Mouse (Mus musculus) lung, embryonic 16.5 days (tissue): ENCODE measurements at regions not wholly inside any gene's neighbourhood (a gene's known extent, or its start where the extent isn't known, plus 50 kb on each side); places are given as distances from the start of the nearest gene placed in this dataset.

Experiments
- ATAC-seq: fragments of 200-750 bp; cut with Nextera tagmentation; 2 replicates; pipeline ENCODE4 v1.8.0; 2017; ENCODE audit warnings: low read depth, mild to moderate bottlenecking, moderate library complexity
- H3K27ac ChIP-seq: fragments of 300-500 bp; sonication (generic); 2 replicates; pipeline ENCODE4 v1.5.1; 2014; ENCODE audit warnings: mild to moderate bottlenecking, control low read depth, low read length
- H3K27me3 ChIP-seq: fragments of 300-500 bp; sonication (generic); 2 replicates; pipeline ENCODE4 v1.6.1; 2014; ENCODE audit warnings: low read depth, low read length, mixed read lengths; ENCODE audit not compliant: control insufficient read depth, insufficient read depth
- H3K36me3 ChIP-seq: fragments of 300-500 bp; sonication (generic); 2 replicates; pipeline ENCODE4 v1.6.1; 2014; ENCODE audit warnings: low read length; ENCODE audit not compliant: control insufficient read depth, insufficient read depth
- H3K4me1 ChIP-seq: fragments of 300-500 bp; sonication (generic); replicated peaks from 2 replicates; pipeline ENCODE4 v1.6.1; 2014; ENCODE audit warnings: low read length, mixed read lengths; ENCODE audit not compliant: control insufficient read depth, insufficient read depth
- H3K4me2 ChIP-seq: fragments of 300-500 bp; sonication (generic); 2 replicates; pipeline ENCODE4 v1.6.1; 2014; ENCODE audit warnings: low read depth, low read length, control low read depth
- H3K4me3 ChIP-seq: fragments of 300-500 bp; sonication (generic); 2 replicates; pipeline ENCODE4 v1.5.1; 2014; ENCODE audit warnings: mild to moderate bottlenecking, low read length, control low read depth
- H3K9ac ChIP-seq: fragments of 300-500 bp; sonication (generic); 2 replicates; pipeline ENCODE4 v1.6.1; 2014; ENCODE audit warnings: low read length, control low read depth
- H3K9me3 ChIP-seq: fragments of 300-500 bp; sonication (generic); 2 replicates; pipeline ENCODE4 v1.6.1; 2016; ENCODE audit warnings: low read length; ENCODE audit not compliant: control insufficient read depth
- WGBS: fragments of 180-500 bp; shearing (Covaris S2); extraction: QIAGEN DNeasy Blood & Tissue Kit; methylation state at CpG from one replicate; pipeline ENCODE4 v1.1.7; 2014; 5-methylcytosine and 5-hydroxymethylcytosine counted together

GRCm38 (mm10) chr8:116238670-116239069 is 266.1 kb upstream of the Dynlrb2 start:
- no peaks in the 10 kb centered on the region for H3K27me3 ChIP-seq

GRCm38 (mm10) chr8:116237561-116238100 is 267.1 kb upstream of the Dynlrb2 start:
- H3K27me3 ChIP-seq = no peaks in the 10 kb centered on the region
- no peaks in the 10 kb centered on the region for H3K36me3 ChIP-seq
- ATAC-seq = peak; percentile 74
- WGBS = 39% methylated on average over 3 of the region's 3 CpGs
- H3K4me1 ChIP-seq = peaks cover 8% of the 10 kb centered on the region
- no peak overlapping the region for H3K4me2 ChIP-seq
- H3K4me3 ChIP-seq = no peak overlapping the region
- H3K9me3 ChIP-seq = no peaks in the 10 kb centered on the region
- H3K27ac ChIP-seq = no peak overlapping the region
- no peak overlapping the region for H3K9ac ChIP-seq

More at GRCm38 (mm10) chr8:116238670-116239069, 266.1 kb upstream of the Dynlrb2 start:
- 96% methylated on average over 1 of the region's 1 CpGs for WGBS
- Histone ChIP-seq H3K27ac (no peak overlapping the region), H3K4me3 (no peak overlapping the region), H3K9ac (no peak overlapping the region), H3K4me1 (peaks cover 12% of the 10 kb centered on the region), H3K4me2 (no peak overlapping the region), H3K9me3 (no peaks in the 10 kb centered on the region), H3K36me3 (no peaks in the 10 kb centered on the region)
- ATAC-seq = no peak

- no peaks in the 10 kb centered on the region for H3K9me3 ChIP-seq
- peak overlapping the region; percentile 28 for H3K4me2 ChIP-seq
- peaks cover 7% of the 10 kb centered on the region; the same call in 1 of the 2 replicates for H3K4me1 ChIP-seq
- ATAC-seq = peak; percentile 98
- no peaks in the 10 kb centered on the region for H3K27me3 ChIP-seq
- 8% methylated on average over 5 of the region's 5 CpGs for WGBS
- H3K4me3 ChIP-seq = no peak overlapping the region
- H3K27ac ChIP-seq = peak overlapping the region; percentile 93
- no peaks in the 10 kb centered on the region for H3K36me3 ChIP-seq
- H3K9ac ChIP-seq = no peak overlapping the region
Observed at GRCm38 (mm10) chr8:116229654-116230136, 275.1 kb upstream of the Dynlrb2 start.

- Histone ChIP-seq H3K36me3 (no peaks in the 10 kb centered on the region), H3K4me1 (peaks cover 7% of the 10 kb centered on the region; the same call in 1 of the 2 replicates), H3K27me3 (no peaks in the 10 kb centered on the region), H3K4me3 (no peak overlapping the region), H3K9me3 (no peaks in the 10 kb centered on the region), H3K9ac (no peak overlapping the region), H3K4me2 (no peak overlapping the region), H3K27ac (no peak overlapping the region)
- WGBS = 88% methylated on average over 11 of the region's 11 CpGs
- no peak for ATAC-seq
Observed at GRCm38 (mm10) chr8:116227003-116227402, 277.8 kb upstream of the Dynlrb2 start.

- Histone ChIP-seq H3K9ac (no peak overlapping the region), H3K4me2 (no peak overlapping the region), H3K4me1 (no peaks in the 10 kb centered on the region), H3K36me3 (no peaks in the 10 kb centered on the region), H3K4me3 (no peak overlapping the region), H3K27me3 (no peaks in the 10 kb centered on the region), H3K9me3 (no peaks in the 10 kb centered on the region), H3K27ac (no peak overlapping the region)
- 97% methylated on average over 2 of the region's 2 CpGs for WGBS
- ATAC-seq = no peak
Observed at GRCm38 (mm10) chr8:116223235-116223634, 281.5 kb upstream of the Dynlrb2 start.

GRCm38 (mm10) chr8:116215909-116216308 is 288.9 kb upstream of the Dynlrb2 start:
- no peaks in the 10 kb centered on the region for H3K9me3 ChIP-seq
- H3K27ac ChIP-seq = no peak overlapping the region
- peaks cover 4% of the 10 kb centered on the region; the same call in 1 of the 2 replicates for H3K4me1 ChIP-seq
- no peak overlapping the region for H3K4me2 ChIP-seq
- WGBS = 46% methylated on average over 5 of the region's 5 CpGs
- no peak overlapping the region for H3K9ac ChIP-seq
- H3K27me3 ChIP-seq = no peaks in the 10 kb centered on the region
- no peaks in the 10 kb centered on the region for H3K36me3 ChIP-seq
- no peak overlapping the region for H3K4me3 ChIP-seq
- ATAC-seq = peak; percentile 57; the same call in 1 of the 2 replicates

GRCm38 (mm10) chr8:116215286-116215860 is 289.4 kb upstream of the Dynlrb2 start:
- ATAC-seq = peak; percentile 64; the same call in 1 of the 2 replicates
- H3K27ac ChIP-seq = no peak overlapping the region
- H3K9ac ChIP-seq = no peak overlapping the region
- peaks cover 4% of the 10 kb centered on the region; the same call in 1 of the 2 replicates for H3K4me1 ChIP-seq
- 22% methylated on average over 5 of the region's 5 CpGs for WGBS
- H3K4me3 ChIP-seq = no peak overlapping the region
- no peaks in the 10 kb centered on the region for H3K9me3 ChIP-seq
- no peaks in the 10 kb centered on the region for H3K36me3 ChIP-seq
- H3K4me2 ChIP-seq = no peak overlapping the region
- no peaks in the 10 kb centered on the region for H3K27me3 ChIP-seq

- no peak overlapping the region for H3K9ac ChIP-seq
- H3K36me3 ChIP-seq = no peaks in the 10 kb centered on the region
- H3K9me3 ChIP-seq = peaks cover 3% of the 10 kb centered on the region; the same call in 1 of the 2 replicates
- H3K4me1 ChIP-seq = no peaks in the 10 kb centered on the region
- H3K27me3 ChIP-seq = no peaks in the 10 kb centered on the region
- H3K4me3 ChIP-seq = no peak overlapping the region
- no peak for ATAC-seq
- WGBS = 42% methylated on average over 2 of the region's 2 CpGs
- no peak overlapping the region for H3K27ac ChIP-seq
- no peak overlapping the region for H3K4me2 ChIP-seq
Observed at GRCm38 (mm10) chr8:116203631-116204030, 301.1 kb upstream of the Dynlrb2 start.

- Histone ChIP-seq H3K9me3 (no peaks in the 10 kb centered on the region), H3K4me1 (no peaks in the 10 kb centered on the region), H3K4me2 (no peak overlapping the region), H3K27ac (no peak overlapping the region), H3K4me3 (no peak overlapping the region), H3K27me3 (no peaks in the 10 kb centered on the region), H3K36me3 (no peaks in the 10 kb centered on the region), H3K9ac (no peak overlapping the region)
- WGBS = 61% methylated on average over 11 of the region's 11 CpGs
- no peak for ATAC-seq
Observed at GRCm38 (mm10) chr8:116200459-116200999, 304.2 kb upstream of the Dynlrb2 start.
